Mouse (Mus musculus) liver, postnatal 0 days (tissue): ENCODE measurements around the gene Dpf3. TPM values are rescaled to one million over a fixed set of nuclear protein-coding genes. Genes with fewer than 3 reads are reported as not detected.
A peak's percentile ranks its signal among the peaks of the same experiment; 100 is the strongest.

Experiments used
- ATAC-seq: fragments of 200-750 bp; cut with Nextera tagmentation; 2 replicates; pipeline ENCODE4 v1.8.0; 2017; ENCODE audit warnings: mild to moderate bottlenecking, moderate library complexity
- DNase-seq: peaks from one replicate; pipeline ENCODE4 v3.0.0-alpha.2; 2016
- H3K27ac ChIP-seq: fragments of 300-500 bp; sonication (generic); 2 replicates; pipeline ENCODE4 v1.5.1; 2014; ENCODE audit warnings: antibody characterized with exemption, moderate library complexity, mild to moderate bottlenecking, low read depth
- H3K27me3 ChIP-seq: fragments of 300-500 bp; sonication (generic); 2 replicates; pipeline ENCODE4 v1.6.1; 2014; ENCODE audit warnings: low read length, control low read depth, mixed read lengths; ENCODE audit not compliant: insufficient read depth
- H3K36me3 ChIP-seq: fragments of 300-500 bp; sonication (generic); replicated peaks from 2 replicates; pipeline ENCODE4 v1.6.1; 2014; ENCODE audit warnings: mild to moderate bottlenecking, control low read depth, low read length, moderate library complexity, mixed read lengths; ENCODE audit not compliant: insufficient read depth
- H3K4me1 ChIP-seq: fragments of 300-500 bp; sonication (generic); 2 replicates; pipeline ENCODE4 v1.6.1; 2014; ENCODE audit warnings: antibody characterized with exemption, mild to moderate bottlenecking, control low read depth; ENCODE audit not compliant: insufficient read depth
- H3K4me2 ChIP-seq: fragments of 300-500 bp; sonication (generic); 2 replicates; pipeline ENCODE4 v1.6.1; 2014; ENCODE audit warnings: low read depth, mild to moderate bottlenecking, low read length, moderate library complexity, mixed read lengths
- H3K4me3 ChIP-seq: fragments of 300-500 bp; sonication (generic); 2 replicates; pipeline ENCODE4 v1.5.1; 2014; ENCODE audit warnings: low read depth, low read length
- H3K9ac ChIP-seq: fragments of 300-500 bp; sonication (generic); replicated peaks from 2 replicates; pipeline ENCODE4 v1.6.1; 2014; ENCODE audit warnings: mild to moderate bottlenecking, moderate library complexity
- H3K9me3 ChIP-seq: fragments of 300-500 bp; sonication (generic); 2 replicates; pipeline ENCODE4 v1.6.1; 2016; ENCODE audit warnings: mild to moderate bottlenecking, control low read depth, low read length, mixed read lengths
- CTCF ChIP-seq: sonication (generic); IDR thresholded peaks from 2 replicates; pipeline ENCODE4 v1.5.1; 2016; ENCODE audit warnings: antibody characterized with exemption, low read depth
- EP300 ChIP-seq: IDR thresholded peaks from 2 replicates; pipeline ENCODE4 v1.6.1; 2016; ENCODE audit warnings: antibody characterized with exemption, low read depth, mild to moderate bottlenecking
- WGBS: fragments of 180-500 bp; shearing (Covaris S2); extraction: QIAGEN DNeasy Blood & Tissue Kit; methylation state at CpG from one replicate; pipeline ENCODE4 v1.1.7; 2014; ENCODE audit not compliant: insufficient replicate concordance; 5-methylcytosine and 5-hydroxymethylcytosine counted together
- polyA plus RNA-seq: library from polyadenylated mRNA; unstranded; fragments of >200 nt; fragmentation: Nextera tagmentation; extraction: Ambion mirVana; gene quantifications from 2 replicates; pipeline ENCODE4 v1.2.1, GENCODE M21; 2015

Gene Dpf3
- polyA plus RNA-seq, 1 experiment from 2014 or later = 7.5 TPM

DNA sequence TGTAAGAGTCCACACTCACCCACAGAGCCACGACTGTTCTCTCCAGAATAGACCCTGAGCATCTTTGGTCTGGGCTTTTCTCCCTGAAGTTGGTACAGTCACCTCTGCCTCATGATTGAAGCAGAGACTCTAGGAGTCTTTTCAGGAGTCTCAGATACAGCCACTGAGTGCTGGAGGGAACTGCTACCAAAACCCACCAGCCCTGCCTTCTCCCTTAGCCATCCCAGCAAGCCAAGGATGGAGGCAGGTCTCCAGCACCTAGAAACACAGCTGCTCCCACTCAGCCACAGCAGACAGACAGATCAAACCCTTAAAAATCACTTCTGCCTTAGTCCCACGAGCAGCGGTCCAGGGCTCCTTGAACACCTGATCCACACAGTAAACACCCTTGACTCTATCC, 139.3 kb downstream of the Dpf3 start:
- no peak overlapping the region for H3K9ac ChIP-seq
- no peak for DNase-seq
- H3K4me2 ChIP-seq = no peak overlapping the region
- no peaks in the 10 kb centered on the region for H3K36me3 ChIP-seq
- no peak overlapping the region for H3K4me3 ChIP-seq
- no peak for ATAC-seq
- TF ChIP-seq CTCF (no peak), EP300 (no peak)
- WGBS = 77% methylated on average over 3 of the region's 3 CpGs
- H3K9me3 ChIP-seq = no peaks in the 10 kb centered on the region
- no peaks in the 10 kb centered on the region for H3K4me1 ChIP-seq
- H3K27ac ChIP-seq = no peak overlapping the region
- H3K27me3 ChIP-seq = no peaks in the 10 kb centered on the region

GRCm38 (mm10) chr12:83342875-83343185, 144.7 kb downstream of the Dpf3 start:
- TF ChIP-seq CTCF = no peak
- TF ChIP-seq EP300 = no peak
- Histone ChIP-seq H3K27ac (no peak overlapping the region), H3K9me3 (no peaks in the 10 kb centered on the region), H3K36me3 (no peaks in the 10 kb centered on the region), H3K4me3 (no peak overlapping the region), H3K27me3 (no peaks in the 10 kb centered on the region), H3K4me1 (no peaks in the 10 kb centered on the region), H3K4me2 (no peak overlapping the region), H3K9ac (no peak overlapping the region)
- WGBS = 58% methylated on average over 4 of the region's 4 CpGs
- DNase-seq = no peak
- no peak for ATAC-seq

GRCm38 (mm10) chr12:83342035-83342874, 145.3 kb downstream of the Dpf3 start:
- Histone ChIP-seq H3K4me3 (no peak overlapping the region), H3K9me3 (no peaks in the 10 kb centered on the region), H3K36me3 (no peaks in the 10 kb centered on the region), H3K4me1 (no peaks in the 10 kb centered on the region), H3K9ac (no peak overlapping the region), H3K27ac (no peak overlapping the region), H3K27me3 (no peaks in the 10 kb centered on the region), H3K4me2 (no peak overlapping the region)
- ATAC-seq = no peak
- DNase-seq = no peak
- TF ChIP-seq CTCF (no peak), EP300 (no peak)
- 73% methylated on average over 15 of the region's 15 CpGs for WGBS

GRCm38 (mm10) chr12:83340960-83341359, 146.6 kb downstream of the Dpf3 start:
- TF ChIP-seq CTCF (no peak), EP300 (no peak)
- ATAC-seq = no peak
- no peak overlapping the region for H3K4me3 ChIP-seq

GRCm38 (mm10) chr12:83338345-83338744, 149.2 kb downstream of the Dpf3 start:
- Histone ChIP-seq H3K9me3 (no peaks in the 10 kb centered on the region), H3K4me3 (no peak overlapping the region), H3K36me3 (no peaks in the 10 kb centered on the region), H3K4me1 (no peaks in the 10 kb centered on the region), H3K9ac (no peak overlapping the region), H3K4me2 (no peak overlapping the region), H3K27me3 (no peaks in the 10 kb centered on the region), H3K27ac (no peak overlapping the region)
- DNase-seq (no peak), ATAC-seq (no peak)
- WGBS = 71% methylated on average over 1 of the region's 1 CpGs
- TF ChIP-seq CTCF (peak; percentile 19; the same call in 1 of the 2 replicates), EP300 (no peak)

More at GRCm38 (mm10) chr12:83340960-83341359, 146.6 kb downstream of the Dpf3 start:
- Histone ChIP-seq H3K9me3 (no peaks in the 10 kb centered on the region), H3K4me1 (no peaks in the 10 kb centered on the region), H3K9ac (no peak overlapping the region), H3K27me3 (no peaks in the 10 kb centered on the region), H3K36me3 (no peaks in the 10 kb centered on the region), H3K27ac (no peak overlapping the region), H3K4me2 (no peak overlapping the region)
- 86% methylated on average over 4 of the region's 4 CpGs for WGBS
- no peak for DNase-seq

- no peak for ATAC-seq
- WGBS = 25% methylated on average over 7 of the region's 7 CpGs
- H3K27ac ChIP-seq = no peak overlapping the region
- no peak overlapping the region for H3K4me3 ChIP-seq
- no peak overlapping the region for H3K4me2 ChIP-seq
- no peak for TF ChIP-seq EP300
- no peak for TF ChIP-seq CTCF
- no peaks in the 10 kb centered on the region for H3K36me3 ChIP-seq
- DNase-seq = no peak
- no peaks in the 10 kb centered on the region for H3K27me3 ChIP-seq
- H3K9me3 ChIP-seq = no peaks in the 10 kb centered on the region
- no peak overlapping the region for H3K9ac ChIP-seq
- H3K4me1 ChIP-seq = no peaks in the 10 kb centered on the region
These were observed 149.8 kb downstream of the Dpf3 start for GRCm38 (mm10) chr12:83337776-83338149.
